Mouse (Mus musculus) liver, embryonic 14.5 days (tissue): ENCODE results near the gene Dusp28.

ENCODE experiments used
- CTCF ChIP-seq: IDR thresholded peaks from 2 replicates; pipeline ENCODE4 v1.5.1; 2016; ENCODE audit warnings: antibody characterized with exemption, low read depth, control low read depth
- EP300 ChIP-seq: IDR thresholded peaks from 2 replicates; pipeline ENCODE4 v1.6.1; 2016; ENCODE audit warnings: antibody characterized with exemption, low read depth

DNA sequence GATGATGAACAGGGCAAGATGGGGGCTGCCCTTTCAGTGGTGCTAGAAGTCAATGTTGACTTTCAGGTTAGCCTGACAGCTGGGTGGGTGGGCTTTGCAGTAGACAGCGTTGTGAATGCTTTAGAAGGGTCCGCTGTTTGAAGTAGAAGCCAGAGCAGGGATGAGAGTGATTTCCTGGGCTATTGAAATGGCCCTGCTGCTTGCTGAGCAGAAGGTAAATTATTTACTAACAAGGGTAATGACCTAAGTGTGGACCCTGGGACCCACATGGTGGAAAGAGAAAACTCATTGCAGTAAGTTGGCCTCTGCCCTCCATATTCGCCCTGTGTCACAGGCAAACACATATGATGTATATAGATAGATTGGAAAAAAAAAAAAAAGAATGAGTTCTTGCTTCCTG lies 29.7 kb downstream of the Dusp28 start:
- TF ChIP-seq CTCF (no peak), EP300 (no peak)
